Mouse (Mus musculus) olfactory bulb, adult 2 months (tissue): ENCODE results near the gene Oscar.

Source experiments
- CTCF ChIP-seq: fragments of 200-500 bp; IDR thresholded peaks from 2 replicates; pipeline ENCODE4 v1.5.1; 2012; ENCODE audit warnings: low read depth, mild to moderate bottlenecking, low read length, moderate library complexity; ENCODE audit not compliant: insufficient read depth
- POLR2A ChIP-seq: fragments of 200-500 bp; IDR thresholded peaks from 2 replicates; pipeline ENCODE4 v1.6.1; 2012; ENCODE audit warnings: mild to moderate bottlenecking, low read depth, low read length, moderate library complexity; ENCODE audit not compliant: insufficient read depth

GRCm38 (mm10) chr7:3595146-3595545, 20.8 kb downstream of the Oscar start:
- TF ChIP-seq CTCF, result no peak
- TF ChIP-seq POLR2A, result no peak
